8 mouse cellular contexts compared by ENCODE assay signal in genomic region chr5:75576741-75577140, GRCm38 (mm10). TPM values are rescaled to one million over a fixed set of nuclear protein-coding genes. Genes with fewer than 3 reads are reported as not detected.
DNase-seq lines count a peak whose midpoint lies in the region; ATAC-seq and TF ChIP-seq lines count a peak whose summit lies in the region.

No protein-coding gene starts in this region.

- peak overlapping the region; percentile 71; the same call in 1 of the 2 replicates for H3K9ac ChIP-seq in forebrain, embryonic 15.5 days (replicated peaks)
- peak overlapping the region; percentile 74; the same call in 1 of the 2 replicates for H3K9ac ChIP-seq in liver, embryonic 13.5 days

- no peak for ATAC-seq in forebrain, embryonic 15.5 days (replicated peaks)
- ATAC-seq in liver, embryonic 13.5 days (ENCODE audit: low read depth): no peak

- 20% methylated on average over 6 of the region's 6 CpGs for WGBS in forebrain, embryonic 15.5 days
- 13% methylated on average over 6 of the region's 6 CpGs for WGBS in liver, embryonic 13.5 days (ENCODE audit: insufficient replicate concordance)

- intact Hi-C loops in gastrocnemius, adult 2 months (cut with DNase I): loop anchor here (10.0 kb wide), 1 partner anchor 268 kb away; no protein-coding TSS in a partner anchor

- H3K4me2 ChIP-seq in forebrain, embryonic 15.5 days (replicated peaks): peak overlapping the region; percentile 97
- H3K4me2 ChIP-seq in liver, embryonic 13.5 days: peak overlapping the region; percentile 94

- H3K4me3 ChIP-seq in gastrocnemius, adult 2 months: peak overlapping the region; percentile 75; the same call in 1 of the 2 replicates
- H3K4me3 ChIP-seq in E14TG2a.4 (replicated peaks; ENCODE audit: low read length): peak overlapping the region; percentile 94
- H3K4me3 ChIP-seq in forebrain, embryonic 15.5 days: peak overlapping the region; percentile 71
- peak overlapping the region; percentile 68 for H3K4me3 ChIP-seq in liver, embryonic 13.5 days (replicated peaks)

- no peak for TF ChIP-seq CTCF in gastrocnemius, adult 2 months (IDR thresholded peaks at IDR 0.05)
- no peak for TF ChIP-seq CTCF in E14TG2a.4 (conservative IDR thresholded peaks at IDR 0.05; ENCODE audit: low read length)

- H3K4me1 ChIP-seq in E14TG2a.4 (replicated peaks; ENCODE audit: low read depth, low read length): peaks cover 59% of the 10 kb centered on the region
- H3K4me1 ChIP-seq in forebrain, embryonic 15.5 days: peaks cover 20% of the 10 kb centered on the region
- peaks cover 76% of the 10 kb centered on the region for H3K4me1 ChIP-seq in liver, embryonic 13.5 days (replicated peaks)

- no peaks in the 10 kb centered on the region for H3K36me3 ChIP-seq in E14TG2a.4 (ENCODE audit: insufficient read depth, low read length)
- H3K36me3 ChIP-seq in forebrain, embryonic 15.5 days: no peaks in the 10 kb centered on the region
- H3K36me3 ChIP-seq in liver, embryonic 13.5 days: no peaks in the 10 kb centered on the region

- peaks cover 11% of the 10 kb centered on the region; the same call in 1 of the 2 replicates for H3K27me3 ChIP-seq in E14TG2a.4 (ENCODE audit: insufficient read depth, low read length)
- H3K27me3 ChIP-seq in forebrain, embryonic 15.5 days: no peaks in the 10 kb centered on the region
- peaks cover 26% of the 10 kb centered on the region; the same call in 1 of the 2 replicates for H3K27me3 ChIP-seq in liver, embryonic 13.5 days

- DNase-seq in gastrocnemius, adult 2 months: no peak
- no peak for DNase-seq in gastrocnemius, postnatal 10 days
- DNase-seq in liver, embryonic 13.5 days: no peak
- DNase-seq in adrenal gland, postnatal 25 days: no peak
- DNase-seq in urinary bladder, postnatal 10 days (ENCODE audit: low spot score): no peak
- no peak for DNase-seq in right cerebral cortex, adult 18-20 months

- H3K27ac ChIP-seq in gastrocnemius, adult 2 months: no peak overlapping the region
- no peak overlapping the region for H3K27ac ChIP-seq in forebrain, embryonic 15.5 days (replicated peaks)
- no peak overlapping the region for H3K27ac ChIP-seq in liver, embryonic 13.5 days

- no peaks in the 10 kb centered on the region for H3K9me3 ChIP-seq in E14TG2a.4 (ENCODE audit: low read length)
- no peaks in the 10 kb centered on the region for H3K9me3 ChIP-seq in forebrain, embryonic 15.5 days
- no peaks in the 10 kb centered on the region for H3K9me3 ChIP-seq in liver, embryonic 13.5 days (replicated peaks)

RNA-seq across cellular contexts. Expression of gene Kit, which starts 2.0 kb away (rescaled TPM):
- total RNA-seq in gastrocnemius, adult 2 months (2021): 1 to 10 TPM in 1 of 2 experiments, under 1 TPM in 1; 0.64 to 1.5 TPM
- 1 to 10 TPM; 7.3 to 7.7 TPM for total RNA-seq in gastrocnemius, postnatal 10 days (2021)
- 31.8 and 35.4 TPM in 2 replicates for polyA plus RNA-seq in forebrain, embryonic 15.5 days (2015; fragmentation: Nextera tagmentation; extraction: Ambion mirVana)
- polyA plus RNA-seq in liver, embryonic 13.5 days (2015; fragmentation: Nextera tagmentation; extraction: Ambion mirVana): 13.5 and 18.0 TPM in 2 replicates
- total RNA-seq in adrenal gland, postnatal 25 days (2021): 5.6 and 10.2 TPM in 2 replicates
